Mouse (Mus musculus) megakaryocyte, embryonic 14.5 days (primary cell): Measurements from ENCODE around the gene Adcyap1r1. TPM values are rescaled to one million over a fixed set of nuclear protein-coding genes. Genes with fewer than 3 reads are reported as not detected.

ENCODE experiments used
- H3K27me3 ChIP-seq: replicated peaks from 2 replicates; pipeline ENCODE3; 2012; ENCODE audit warnings: inconsistent platforms
- H3K36me3 ChIP-seq: replicated peaks from 2 replicates; pipeline ENCODE3; 2012; ENCODE audit warnings: low read length, inconsistent platforms, mixed read lengths
- H3K4me1 ChIP-seq: 2 replicates; pipeline ENCODE4 v1.6.1; 2012; ENCODE audit warnings: inconsistent platforms
- H3K4me3 ChIP-seq: replicated peaks from 2 replicates; pipeline ENCODE3; 2012; ENCODE audit warnings: moderate library complexity, mild to moderate bottlenecking, inconsistent platforms
- H3K9me3 ChIP-seq: 2 replicates; pipeline ENCODE4 v1.6.1; 2012; ENCODE audit warnings: inconsistent platforms
- FLI1 ChIP-seq: IDR thresholded peaks from 2 replicates; pipeline ENCODE4 v1.6.1; 2012; ENCODE audit warnings: low read length, inconsistent platforms, mixed read lengths
- GATA1 ChIP-seq: IDR thresholded peaks from 3 replicates; pipeline ENCODE4 v1.6.1; 2012; ENCODE audit warnings: mixed read lengths, low read length, inconsistent platforms, borderline replicate concordance
- polyA plus RNA-seq: library from polyadenylated mRNA; stranded (reverse); fragments of >175 nt; gene quantifications from 2 replicates; pipeline ENCODE4 v1.2.3, GENCODE M21; 2012; ENCODE audit warnings: low replicate concordance; ENCODE audit not compliant: insufficient read depth

Adcyap1r1 gene
- polyA plus RNA-seq, 1 experiment, result not detected

DNA sequence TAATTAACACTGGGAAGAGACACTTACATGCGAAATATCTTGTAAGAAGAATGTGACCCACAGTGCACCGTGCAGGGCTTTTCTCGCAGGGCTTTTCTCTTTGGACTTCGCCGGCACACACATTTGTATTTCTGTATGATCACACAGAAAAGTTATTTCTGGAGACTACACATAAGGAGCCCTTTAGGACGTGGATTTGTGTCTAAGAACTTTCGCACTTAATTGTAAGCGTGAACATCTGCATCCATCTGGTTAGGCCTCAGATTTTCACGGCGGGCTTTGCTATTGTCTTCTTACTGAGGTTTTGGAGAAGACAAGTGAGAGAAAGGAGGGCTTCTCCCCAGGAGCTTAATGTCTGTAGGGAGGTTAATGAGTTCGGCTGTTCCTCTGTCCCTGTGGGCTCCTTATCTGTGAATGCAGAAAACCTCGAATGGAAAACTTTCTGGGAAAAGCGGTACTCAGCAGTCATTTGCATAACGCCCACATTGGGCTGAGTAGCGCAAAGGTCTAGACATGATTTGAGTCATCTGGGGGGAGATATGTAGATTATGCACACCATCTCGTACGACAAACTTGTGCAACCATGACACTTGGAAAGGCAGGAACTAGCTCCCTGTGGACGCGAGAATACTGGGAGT, 60.4 kb downstream of the Adcyap1r1 start:
- H3K4me3 ChIP-seq, result peak overlapping the region; percentile 10
- peaks cover 17% of the 10 kb centered on the region for H3K4me1 ChIP-seq
- peaks cover 12% of the 10 kb centered on the region for H3K27me3 ChIP-seq
- TF ChIP-seq GATA1 (no peak), FLI1 (no peak)
- no peaks in the 10 kb centered on the region; the same call in 1 of the 2 replicates for H3K9me3 ChIP-seq
- H3K36me3 ChIP-seq, result no peaks in the 10 kb centered on the region

GRCm38 (mm10) chr6:55513477-55513876, 61.7 kb downstream of the Adcyap1r1 start:
- Histone ChIP-seq H3K36me3 (no peaks in the 10 kb centered on the region), H3K4me3 (no peak overlapping the region), H3K27me3 (peaks cover 12% of the 10 kb centered on the region), H3K4me1 (peaks cover 17% of the 10 kb centered on the region), H3K9me3 (no peaks in the 10 kb centered on the region; the same call in 1 of the 2 replicates)
- TF ChIP-seq FLI1 (no peak), GATA1 (no peak)

DNA sequence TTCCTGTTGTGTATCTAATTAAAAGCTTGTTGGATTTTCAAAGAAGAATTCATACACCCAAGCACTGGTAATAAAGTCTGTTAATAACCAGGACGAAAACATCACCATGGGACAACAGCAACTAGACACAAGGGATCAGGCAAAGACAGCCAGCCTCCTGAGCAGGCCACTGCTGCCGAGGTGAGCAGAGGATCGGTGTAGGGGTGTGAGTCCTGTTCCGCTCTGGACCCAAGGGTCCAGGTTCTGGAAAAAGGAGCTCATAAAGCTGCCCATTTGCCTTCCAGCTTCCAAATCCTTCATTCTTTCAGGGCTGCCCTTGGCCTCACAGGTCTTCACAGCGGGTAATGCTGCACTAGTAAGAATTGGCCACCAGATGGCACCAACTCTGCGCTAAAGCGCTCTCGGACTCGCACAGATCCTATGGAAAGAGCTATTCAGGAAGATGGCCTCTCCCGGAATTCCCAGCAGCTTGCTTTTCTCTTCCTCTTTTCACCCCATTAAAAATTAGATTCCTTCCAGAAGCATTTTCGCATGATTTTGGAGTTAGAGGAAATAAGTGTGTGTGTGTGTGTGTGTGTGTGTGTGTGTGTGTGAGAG, 67.9 kb downstream of the Adcyap1r1 start:
- Histone ChIP-seq H3K9me3 (no peaks in the 10 kb centered on the region), H3K27me3 (peaks cover 4% of the 10 kb centered on the region), H3K4me1 (peaks cover 9% of the 10 kb centered on the region), H3K4me3 (peak overlapping the region; percentile 25), H3K36me3 (no peaks in the 10 kb centered on the region)
- TF ChIP-seq FLI1, result no peak

- no peaks in the 10 kb centered on the region for H3K9me3 ChIP-seq
- H3K27me3 ChIP-seq, result peaks cover 4% of the 10 kb centered on the region
- TF ChIP-seq GATA1 (no peak), FLI1 (no peak)
- H3K36me3 ChIP-seq, result no peaks in the 10 kb centered on the region
- H3K4me1 ChIP-seq, result peaks cover 9% of the 10 kb centered on the region
- peak overlapping the region; percentile 39 for H3K4me3 ChIP-seq
These were observed 68.7 kb downstream of the Adcyap1r1 start for GRCm38 (mm10) chr6:55520237-55521095.

DNA sequence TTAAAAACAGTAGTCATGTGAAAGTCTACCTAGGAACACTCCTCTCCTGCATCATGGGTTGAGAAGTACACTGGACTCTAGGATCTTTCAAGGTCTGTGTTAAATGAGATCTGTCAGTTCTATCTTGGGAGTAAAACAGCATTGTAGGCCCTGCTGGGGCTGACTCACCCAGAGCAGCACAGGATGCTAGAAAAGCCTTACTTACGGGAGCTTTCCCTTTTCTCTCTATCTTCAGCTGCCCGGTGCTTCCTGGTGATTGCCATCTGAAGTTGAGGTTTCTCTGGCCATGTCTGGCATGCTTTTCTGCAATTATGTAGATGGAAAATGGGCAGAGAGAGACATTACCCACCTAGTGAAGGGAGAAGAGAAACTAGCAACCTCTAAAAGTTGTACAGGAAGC, 84.7 kb downstream of the Adcyap1r1 start:
- Histone ChIP-seq H3K27me3 (peaks cover 4% of the 10 kb centered on the region), H3K4me1 (peaks cover 50% of the 10 kb centered on the region), H3K36me3 (no peaks in the 10 kb centered on the region), H3K9me3 (peaks cover 9% of the 10 kb centered on the region), H3K4me3 (peak overlapping the region; percentile 72)
- no peak for TF ChIP-seq GATA1
- no peak for TF ChIP-seq FLI1

- no peak for TF ChIP-seq GATA1
- no peak for TF ChIP-seq FLI1
- no peaks in the 10 kb centered on the region for H3K36me3 ChIP-seq
- H3K9me3 ChIP-seq, result no peaks in the 10 kb centered on the region
These were observed 87.4 kb downstream of the Adcyap1r1 start for GRCm38 (mm10) chr6:55539196-55539595.

GRCm38 (mm10) chr6:55542359-55542758, 90.6 kb downstream of the Adcyap1r1 start:
- H3K27me3 ChIP-seq, result peaks cover 4% of the 10 kb centered on the region
- H3K4me1 ChIP-seq, result peaks cover 24% of the 10 kb centered on the region
- TF ChIP-seq FLI1 (no peak), GATA1 (no peak)
- no peaks in the 10 kb centered on the region for H3K36me3 ChIP-seq
- H3K4me3 ChIP-seq, result no peak overlapping the region
- H3K9me3 ChIP-seq, result no peaks in the 10 kb centered on the region

More at GRCm38 (mm10) chr6:55539196-55539595, 87.4 kb downstream of the Adcyap1r1 start:
- Histone ChIP-seq H3K27me3 (peaks cover 4% of the 10 kb centered on the region), H3K4me1 (peaks cover 50% of the 10 kb centered on the region), H3K4me3 (no peak overlapping the region)

DNA sequence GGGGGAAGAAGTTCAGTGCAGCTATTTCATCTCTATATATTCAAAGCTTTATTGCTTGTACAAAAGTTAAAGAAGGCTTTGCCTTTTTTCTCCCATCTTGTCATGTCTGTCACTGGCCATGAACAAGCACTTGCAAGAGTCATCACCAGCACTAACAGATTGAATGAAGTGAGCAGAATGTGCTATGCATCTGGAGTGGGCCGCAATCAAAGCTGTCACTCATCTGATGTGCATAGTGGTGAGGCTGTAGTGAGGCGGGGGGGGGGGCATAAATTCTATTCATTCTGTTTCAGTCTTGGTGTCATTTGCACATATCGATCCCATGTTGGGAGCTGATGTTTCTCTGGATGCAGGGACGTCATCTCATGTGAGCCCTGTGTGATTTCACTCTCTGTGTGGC, 91.6 kb downstream of the Adcyap1r1 start:
- H3K4me1 ChIP-seq, result peaks cover 14% of the 10 kb centered on the region
- TF ChIP-seq GATA1 (no peak), FLI1 (no peak)

DNA sequence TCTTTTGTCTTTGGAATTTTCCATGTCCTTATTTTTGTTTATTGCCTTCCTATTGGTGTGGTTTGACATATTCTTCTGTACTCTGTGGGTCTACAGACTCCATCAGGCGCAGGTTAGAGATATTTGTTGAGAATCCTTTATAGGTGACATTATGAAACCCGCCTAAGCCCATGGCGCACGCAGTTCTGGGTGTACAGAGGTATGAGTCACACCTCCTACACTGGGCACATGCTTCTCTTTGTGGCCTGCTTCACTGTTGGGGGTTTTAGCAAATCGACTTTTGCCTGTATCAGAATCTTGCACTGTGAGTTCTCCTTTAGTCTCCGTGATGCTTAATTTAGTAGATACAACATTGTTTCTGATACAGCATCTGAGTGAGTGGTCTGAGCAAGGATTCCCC, 97.4 kb downstream of the Adcyap1r1 start:
- Histone ChIP-seq H3K9me3 (peaks cover 9% of the 10 kb centered on the region), H3K4me3 (no peak overlapping the region), H3K4me1 (no peaks in the 10 kb centered on the region), H3K27me3 (no peaks in the 10 kb centered on the region), H3K36me3 (no peaks in the 10 kb centered on the region)
- TF ChIP-seq FLI1 (no peak), GATA1 (no peak)

More for the DNA sequence above, 91.6 kb downstream of the Adcyap1r1 start:
- no peaks in the 10 kb centered on the region for H3K36me3 ChIP-seq
- H3K9me3 ChIP-seq, result no peaks in the 10 kb centered on the region
- H3K4me3 ChIP-seq, result no peak overlapping the region
- H3K27me3 ChIP-seq, result peaks cover 4% of the 10 kb centered on the region

DNA sequence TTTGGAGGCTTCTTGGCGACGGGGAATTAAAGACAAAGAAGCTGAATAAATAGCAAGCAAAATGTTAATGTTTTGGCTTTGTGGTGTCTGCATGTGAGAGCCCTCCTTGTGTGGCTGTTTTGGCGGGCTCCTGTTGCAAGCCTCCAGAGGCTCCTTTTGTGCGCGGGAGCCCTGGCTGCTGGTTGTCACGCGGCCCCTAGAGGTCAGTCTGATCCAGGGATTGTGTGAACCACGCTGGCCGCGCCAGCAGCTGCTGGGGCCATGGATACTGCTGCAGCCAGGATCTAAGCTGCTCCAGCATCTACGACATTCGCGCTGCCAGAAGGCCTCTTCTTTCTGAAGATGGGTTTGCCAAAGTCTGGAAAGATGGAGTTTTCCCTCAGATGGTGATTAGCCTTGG, 99.1 kb downstream of the Adcyap1r1 start:
- peaks cover 9% of the 10 kb centered on the region for H3K9me3 ChIP-seq
- no peak for TF ChIP-seq GATA1
- no peak for TF ChIP-seq FLI1
- H3K4me1 ChIP-seq, result no peaks in the 10 kb centered on the region
- no peaks in the 10 kb centered on the region for H3K36me3 ChIP-seq
- no peak overlapping the region for H3K4me3 ChIP-seq
- no peaks in the 10 kb centered on the region for H3K27me3 ChIP-seq

Other genes starting within 250 kb of the Adcyap1r1 start
- gene Mindy4, start 248.6 kb upstream of the Adcyap1r1 start, polyA plus RNA-seq, result 0.10 TPM in 1 of 2 replicates, not detected in the other
- gene Aqp1, start 115.5 kb upstream of the Adcyap1r1 start, polyA plus RNA-seq, result 2.1 and 4.6 TPM in 2 replicates
- gene Ghrhr, start 75.7 kb upstream of the Adcyap1r1 start, polyA plus RNA-seq, result not detected in 2 replicates
- not detected in 2 replicates for gene Neurod6, start 229.3 kb downstream of the Adcyap1r1 start, polyA plus RNA-seq